Mouse (Mus musculus): ENCODE data around the gene Soat2.

GRCm38 (mm10) chr15:102110701-102111494, 39.4 kb upstream of the Soat2 start:
- no peak for TF ChIP-seq CTCF (IDR thresholded peaks at IDR 0.05; ENCODE audit: low read depth, low read length)
- no peak for TF ChIP-seq POLR2A (IDR thresholded peaks at IDR 0.05; ENCODE audit: extremely low read depth, insufficient read depth, low read length)
